Mouse (Mus musculus) heart, embryonic 13.5 days (tissue): Measurements from ENCODE around the gene Acad12. TPM values are rescaled to one million over a fixed set of nuclear protein-coding genes. Genes with fewer than 3 reads are reported as not detected.
"Not testable (repeated sequence)": the region's sequence is repeated elsewhere in the genome, so short reads cannot be mapped to it uniquely, and the experiment has no call there.

Experiments used
- ATAC-seq: fragments of 200-750 bp; cut with Nextera tagmentation; 2 replicates; pipeline ENCODE4 v1.8.0; 2017; ENCODE audit warnings: moderate TSS enrichment; ENCODE audit not compliant: insufficient number of reproducible peaks, low FRiP score, low TSS enrichment; ENCODE audit errors: extremely low read depth
- H3K27ac ChIP-seq: fragments of 300-500 bp; sonication (generic); replicated peaks from 2 replicates; pipeline ENCODE4 v1.5.1; 2015; ENCODE audit warnings: moderate library complexity, mild to moderate bottlenecking, inconsistent platforms
- H3K27me3 ChIP-seq: fragments of 300-500 bp; sonication (generic); replicated peaks from 2 replicates; pipeline ENCODE4 v1.6.1; 2015; ENCODE audit warnings: mild to moderate bottlenecking, inconsistent platforms
- H3K36me3 ChIP-seq: fragments of 300-500 bp; sonication (generic); 2 replicates; pipeline ENCODE4 v1.6.1; 2015; ENCODE audit warnings: mild to moderate bottlenecking, inconsistent platforms
- H3K4me1 ChIP-seq: fragments of 300-500 bp; sonication (generic); 2 replicates; pipeline ENCODE4 v1.6.1; 2015; ENCODE audit warnings: inconsistent platforms
- H3K4me2 ChIP-seq: fragments of 300-500 bp; sonication (generic); 2 replicates; pipeline ENCODE4 v1.6.1; 2015; ENCODE audit warnings: inconsistent platforms, mild to moderate bottlenecking, moderate library complexity
- H3K4me3 ChIP-seq: fragments of 300-500 bp; sonication (generic); 2 replicates; pipeline ENCODE4 v1.5.1; 2015; ENCODE audit warnings: moderate library complexity, mild to moderate bottlenecking, inconsistent platforms
- H3K9ac ChIP-seq: fragments of 300-500 bp; sonication (generic); 2 replicates; pipeline ENCODE4 v1.6.1; 2015; ENCODE audit warnings: inconsistent platforms, mild to moderate bottlenecking, moderate library complexity
- H3K9me3 ChIP-seq: fragments of 300-500 bp; sonication (generic); 2 replicates; pipeline ENCODE4 v1.6.1; 2016; ENCODE audit warnings: inconsistent platforms
- whole genome bisulfite sequencing: fragments of 180-500 bp; shearing (Covaris S2); methylation state at CpG from one replicate; pipeline ENCODE4 v1.1.7; 2015; ENCODE audit warnings: mixed read lengths; 5-methylcytosine and 5-hydroxymethylcytosine counted together
- polyA plus RNA-seq: library from polyadenylated mRNA; unstranded; fragments of >200 nt; fragmentation: Nextera tagmentation; extraction: Ambion mirVana; gene quantifications from 2 replicates; pipeline ENCODE4 v1.2.1, GENCODE M21; 2015

The Acad12 gene
- 5.1 and 6.8 TPM in 2 replicates for polyA plus RNA-seq

- no peaks in the 10 kb centered on the region for H3K27me3 ChIP-seq
- H3K4me1 ChIP-seq, result peaks cover 17% of the 10 kb centered on the region
- no peaks in the 10 kb centered on the region for H3K36me3 ChIP-seq
- no peaks in the 10 kb centered on the region for H3K9me3 ChIP-seq
- under 1% methylated on average over 57 of the region's 58 CpGs for WGBS
- H3K9ac ChIP-seq, result peak within 1 kb of the TSS; percentile 92
- H3K4me2 ChIP-seq, result peak within 1 kb of the TSS; percentile 75
- peak within 1 kb of the TSS; percentile 86 for H3K4me3 ChIP-seq
- H3K27ac ChIP-seq, result peak within 1 kb of the TSS; percentile 90
- ATAC-seq, result peak; percentile 79
Observed at GRCm38 (mm10) chr5:121618592-121619513, at the start of gene Acad12. Gene Acad12 (minus strand): TSS chr5:121618938.

DNA sequence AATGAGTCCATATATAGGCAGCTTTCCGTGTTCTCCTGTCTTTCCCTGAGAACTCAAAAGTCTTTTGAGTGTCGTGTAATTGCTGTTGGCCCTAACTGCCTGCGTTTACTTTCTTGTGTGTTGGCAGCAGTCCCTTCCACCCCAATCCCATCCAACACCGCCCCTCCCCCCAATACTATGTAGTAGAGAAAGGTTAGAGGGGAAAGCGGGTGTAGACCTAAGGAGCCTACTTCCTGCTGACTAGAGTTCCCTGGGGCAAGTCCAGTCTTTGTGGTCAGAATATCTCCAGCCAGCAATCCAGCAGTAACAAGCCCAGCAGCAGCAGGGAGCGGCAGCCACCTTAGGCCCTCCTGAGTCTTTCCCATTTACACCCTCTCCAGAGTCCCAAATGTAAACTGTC lies 49.7 kb upstream of the Acad12 start:
- H3K36me3 ChIP-seq, result peaks cover 92% of the 10 kb centered on the region
- H3K9ac ChIP-seq, result no peak overlapping the region
- H3K4me1 ChIP-seq, result no peaks in the 10 kb centered on the region
- no peak overlapping the region for H3K4me2 ChIP-seq
- 68% methylated on average over 6 of the region's 6 CpGs for WGBS
- ATAC-seq, result no peak
- no peaks in the 10 kb centered on the region for H3K27me3 ChIP-seq
- 0 out of 2 replicates have a peak, but pooled peaks cover 3% of the 10 kb centered on the region for H3K9me3 ChIP-seq
- no peak overlapping the region for H3K4me3 ChIP-seq
- no peak overlapping the region for H3K27ac ChIP-seq

DNA sequence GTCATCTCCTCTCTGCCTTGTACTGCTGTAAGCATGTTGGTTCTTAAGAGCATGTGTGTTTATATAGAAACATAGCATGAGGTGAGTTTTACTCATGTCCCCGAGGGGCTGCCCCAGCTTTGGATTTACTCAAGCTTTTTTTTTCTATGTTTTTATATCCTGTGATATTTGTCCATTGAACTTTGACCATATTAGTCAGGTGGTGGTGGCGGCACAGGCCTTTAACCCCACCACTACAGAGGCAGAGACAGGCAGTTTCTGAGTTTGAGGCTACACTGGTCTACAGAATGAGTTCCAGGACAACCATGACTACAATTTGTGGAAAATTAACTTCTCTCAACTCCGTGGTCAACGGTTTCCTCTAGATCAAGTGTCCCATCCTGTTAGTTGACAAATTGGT lies 48.3 kb upstream of the Acad12 start:
- H3K9me3 ChIP-seq, result 0 out of 2 replicates have a peak, but pooled peaks cover 3% of the 10 kb centered on the region
- H3K27ac ChIP-seq, result no peak overlapping the region
- peaks cover 2% of the 10 kb centered on the region; the same call in 1 of the 2 replicates for H3K4me1 ChIP-seq
- no peak overlapping the region for H3K4me3 ChIP-seq
- no peak for ATAC-seq
- WGBS, result 86% methylated on average over 4 of the region's 4 CpGs
- no peaks in the 10 kb centered on the region for H3K27me3 ChIP-seq
- no peak overlapping the region for H3K4me2 ChIP-seq
- H3K9ac ChIP-seq, result no peak overlapping the region
- peaks cover 92% of the 10 kb centered on the region for H3K36me3 ChIP-seq

- ATAC-seq, result no peak
- 94% methylated on average over 9 of the region's 9 CpGs for WGBS
- Histone ChIP-seq H3K9me3 (no peaks in the 10 kb centered on the region), H3K4me2 (no peak overlapping the region), H3K4me1 (peaks cover 13% of the 10 kb centered on the region), H3K27ac (no peak overlapping the region), H3K36me3 (peaks cover 77% of the 10 kb centered on the region), H3K27me3 (no peaks in the 10 kb centered on the region), H3K4me3 (no peak overlapping the region), H3K9ac (no peak overlapping the region)
Observed at GRCm38 (mm10) chr5:121664971-121665370, 46.2 kb upstream of the Acad12 start.

DNA sequence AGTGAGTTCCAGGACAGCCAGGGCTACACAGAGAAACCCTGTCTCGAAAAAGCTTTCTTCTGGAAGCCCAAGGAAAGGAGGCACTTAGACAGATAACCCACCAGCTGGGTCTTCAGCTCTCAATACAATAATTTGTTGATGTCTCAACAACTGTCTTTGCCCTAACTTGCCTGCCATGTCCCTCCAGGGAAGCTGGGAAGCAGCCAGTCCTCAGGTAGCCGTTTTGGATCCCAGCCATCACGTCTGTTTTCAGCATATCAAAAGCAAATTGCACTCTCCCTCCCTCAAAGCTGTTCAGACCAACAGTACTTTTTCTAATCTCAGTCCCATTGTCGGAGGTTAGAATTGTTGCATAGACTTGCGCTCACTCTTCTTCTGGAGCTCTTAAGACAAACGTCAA lies 45.3 kb upstream of the Acad12 start:
- no peak for ATAC-seq
- H3K9ac ChIP-seq, result no peak overlapping the region
- no peak overlapping the region for H3K27ac ChIP-seq
- WGBS, result 80% methylated on average over 6 of the region's 6 CpGs
- no peak overlapping the region for H3K4me2 ChIP-seq
- peaks cover 70% of the 10 kb centered on the region for H3K36me3 ChIP-seq
- H3K4me3 ChIP-seq, result no peak overlapping the region
- no peaks in the 10 kb centered on the region for H3K27me3 ChIP-seq
- peaks cover 18% of the 10 kb centered on the region for H3K4me1 ChIP-seq
- H3K9me3 ChIP-seq, result no peaks in the 10 kb centered on the region

- no peak overlapping the region for H3K4me2 ChIP-seq
- no peaks in the 10 kb centered on the region for H3K9me3 ChIP-seq
- no peak overlapping the region for H3K4me3 ChIP-seq
- peaks cover 64% of the 10 kb centered on the region for H3K36me3 ChIP-seq
- no peak for ATAC-seq
- H3K4me1 ChIP-seq, result peaks cover 18% of the 10 kb centered on the region
- H3K27me3 ChIP-seq, result no peaks in the 10 kb centered on the region
- H3K9ac ChIP-seq, result no peak overlapping the region
- no peak overlapping the region for H3K27ac ChIP-seq
- WGBS, result 84% methylated on average over 8 of the region's 8 CpGs
Observed at GRCm38 (mm10) chr5:121663456-121663855, 44.7 kb upstream of the Acad12 start.

DNA sequence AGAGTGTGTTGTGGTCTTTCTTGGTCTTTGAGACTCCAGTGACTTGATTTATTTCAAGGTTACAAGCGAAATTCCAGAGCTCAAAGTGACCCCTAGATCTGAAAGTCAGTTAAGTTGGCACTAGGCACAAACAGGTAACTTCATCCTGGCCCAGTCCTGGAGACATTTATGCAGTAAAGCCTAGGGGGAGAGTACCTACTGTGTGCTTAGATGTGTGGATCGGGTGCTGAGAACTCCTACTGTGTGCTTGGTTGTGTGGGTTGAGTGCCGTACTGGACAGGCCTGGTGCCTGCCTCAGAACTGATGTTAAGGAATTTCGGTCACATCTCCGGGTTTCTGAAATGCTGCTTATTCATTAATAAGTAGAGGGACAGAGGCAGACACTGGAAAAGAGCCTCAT lies 42.8 kb upstream of the Acad12 start:
- Histone ChIP-seq H3K36me3 (peaks cover 45% of the 10 kb centered on the region), H3K27me3 (no peaks in the 10 kb centered on the region), H3K9ac (peak overlapping the region; percentile 98), H3K27ac (no peak overlapping the region), H3K4me2 (peak overlapping the region; percentile 92), H3K4me3 (peak overlapping the region; percentile 99), H3K9me3 (no peaks in the 10 kb centered on the region), H3K4me1 (peaks cover 18% of the 10 kb centered on the region)
- ATAC-seq, result no peak
- 84% methylated on average over 5 of the region's 5 CpGs for WGBS

DNA sequence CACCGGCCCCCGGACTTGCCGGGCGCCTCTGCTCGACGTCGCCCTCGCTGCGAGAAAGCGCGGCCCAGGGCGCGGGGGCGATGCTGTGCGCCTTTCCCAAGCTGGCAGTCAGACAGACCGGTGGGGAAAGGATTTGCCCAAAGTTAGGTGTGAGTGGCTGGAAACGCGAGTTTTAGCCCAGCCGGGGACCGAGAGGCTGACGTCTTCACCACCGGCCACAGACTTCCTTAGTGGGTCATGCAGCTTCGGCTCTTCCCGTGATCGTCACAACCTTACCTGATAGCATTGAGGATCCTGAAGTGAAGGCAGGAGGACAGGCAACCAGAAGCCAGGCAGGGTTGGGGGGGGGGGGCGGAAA lies 42.1 kb upstream of the Acad12 start:
- Histone ChIP-seq H3K27ac (peak overlapping the region; percentile 61), H3K4me3 (peak overlapping the region; percentile 99), H3K9ac (peak overlapping the region; percentile 98), H3K27me3 (no peaks in the 10 kb centered on the region), H3K4me2 (peak overlapping the region; percentile 92), H3K9me3 (no peaks in the 10 kb centered on the region), H3K4me1 (peaks cover 18% of the 10 kb centered on the region), H3K36me3 (peaks cover 38% of the 10 kb centered on the region)
- WGBS, result under 1% methylated on average over 25 of the region's 26 CpGs
- no peak for ATAC-seq

DNA sequence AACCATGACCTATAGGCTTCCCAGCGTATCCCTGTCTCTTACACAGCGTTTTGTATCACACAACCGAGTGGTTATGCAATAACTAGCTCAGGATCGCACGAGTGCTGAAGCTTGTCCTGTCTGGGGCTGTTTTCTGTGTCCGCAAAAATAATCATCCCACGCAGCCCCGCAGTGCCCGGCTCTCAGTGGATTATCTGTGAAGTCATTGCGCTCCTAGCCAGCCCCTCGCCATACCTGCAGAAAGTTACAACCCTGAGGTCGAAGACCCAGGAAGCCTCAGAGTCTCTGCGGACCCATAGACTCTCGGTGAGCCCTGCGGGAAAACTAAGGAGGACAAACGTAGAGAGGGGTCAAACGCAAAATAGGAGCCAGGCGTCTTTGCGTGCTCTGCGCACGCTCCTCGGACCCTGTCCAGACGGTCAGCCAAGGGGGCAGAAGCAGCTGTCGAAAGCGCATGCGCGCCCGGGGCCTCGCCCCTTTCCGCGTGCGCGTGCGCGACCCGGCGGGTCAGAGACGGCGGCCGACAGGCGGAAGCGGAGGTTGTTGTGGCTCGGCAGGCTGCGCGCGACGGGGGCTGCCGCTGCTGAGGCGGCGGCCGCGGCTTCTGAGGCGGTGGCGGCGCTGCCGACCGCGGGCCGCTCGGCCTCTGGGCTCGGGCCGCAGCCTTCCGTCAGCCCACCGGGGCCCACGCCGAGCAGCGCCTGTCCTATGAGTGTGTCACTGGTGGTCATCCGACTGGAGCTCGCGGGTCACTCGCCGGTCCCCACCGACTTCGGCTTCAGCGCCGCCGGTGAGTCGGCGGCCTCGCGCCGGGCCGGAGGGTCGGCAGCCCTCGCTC lies 41.5 kb upstream of the Acad12 start, which contains the start of the genes Acad10 and Brap:
Acad10 (minus strand) TSS at position 456 of the 838 bp plus-strand sequence.
Brap (plus strand) TSS at position 505 of the 838 bp plus-strand sequence.
- Histone ChIP-seq H3K36me3 (peaks cover 34% of the 10 kb centered on the region), H3K9ac (peak within 1 kb of the TSS; percentile 98), H3K4me2 (peak within 1 kb of the TSS; percentile 92), H3K9me3 (no peaks in the 10 kb centered on the region), H3K4me1 (peaks cover 18% of the 10 kb centered on the region), H3K4me3 (peak within 1 kb of the TSS; percentile 99), H3K27me3 (no peaks in the 10 kb centered on the region), H3K27ac (peak within 1 kb of the TSS; percentile 61)
- ATAC-seq, result peak; percentile 61
- 1% methylated on average over 77 of the region's 85 CpGs for WGBS

DNA sequence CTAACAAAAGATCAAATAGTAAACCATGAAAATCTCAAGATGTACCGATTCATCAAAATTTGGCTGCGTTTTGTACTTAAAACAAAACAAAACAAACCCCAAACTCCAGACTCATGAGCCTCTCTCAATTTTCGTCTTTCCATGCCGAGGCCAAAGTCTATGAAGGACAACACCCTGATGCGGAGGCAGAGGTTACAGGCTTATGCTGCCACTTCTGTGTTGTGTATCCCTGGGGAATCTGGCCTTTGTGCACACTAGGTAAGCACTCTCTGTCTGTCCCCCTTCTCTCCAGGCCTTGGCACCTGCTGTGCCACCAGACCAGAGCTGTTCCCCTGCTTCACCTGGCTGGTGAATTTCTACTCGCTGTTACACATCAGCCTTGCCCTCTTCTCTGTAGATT lies 38.9 kb upstream of the Acad12 start:
- WGBS, result 79% methylated on average over 6 of the region's 6 CpGs
- not testable (repeated sequence) for ATAC-seq

DNA sequence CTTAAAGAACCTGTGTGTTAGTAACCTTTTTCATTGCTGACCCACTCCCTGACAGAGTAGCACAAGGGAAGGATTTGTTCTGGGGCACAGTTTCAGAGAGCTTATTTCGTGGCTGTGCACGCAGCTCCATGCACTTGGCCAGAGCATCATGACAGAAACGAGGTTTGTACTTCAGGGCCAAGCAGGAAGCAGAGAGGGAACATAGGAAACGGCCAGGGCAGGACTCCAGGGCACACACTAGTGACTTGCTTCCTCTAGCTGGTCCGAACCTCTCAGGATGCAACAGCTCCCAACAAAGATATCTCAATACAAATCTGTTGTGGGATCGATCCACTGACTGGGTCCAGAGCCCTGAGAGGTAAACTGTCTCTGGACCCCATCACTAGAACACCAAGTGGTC lies 38.1 kb upstream of the Acad12 start:
- not testable (repeated sequence) for H3K27ac ChIP-seq, H3K4me3 ChIP-seq, H3K27me3 ChIP-seq, ATAC-seq, H3K36me3 ChIP-seq, H3K9me3 ChIP-seq, H3K9ac ChIP-seq, H3K4me2 ChIP-seq
- WGBS, result 51% methylated on average over 6 of the region's 6 CpGs
- H3K4me1 ChIP-seq, result peaks cover 13% of the 10 kb centered on the region

More for the DNA sequence above, 38.9 kb upstream of the Acad12 start:
- H3K4me1 ChIP-seq, result peaks cover 18% of the 10 kb centered on the region
- not testable (repeated sequence) for H3K27ac ChIP-seq, H3K27me3 ChIP-seq, H3K9me3 ChIP-seq, H3K9ac ChIP-seq, H3K4me2 ChIP-seq, H3K36me3 ChIP-seq, H3K4me3 ChIP-seq
